8 mouse cellular contexts compared by ENCODE assay signal in genomic region chr2:30718329-30718675, GRCm38 (mm10).
DNase-seq lines count a peak whose midpoint lies in the region; ATAC-seq and TF ChIP-seq lines count a peak whose summit lies in the region.

No protein-coding gene starts in this region.

- TF ChIP-seq POLR2A in limb, embryonic 14.5 days (IDR thresholded peaks at IDR 0.05; ENCODE audit: borderline replicate concordance, extremely low read depth, insufficient read depth, insufficient read length): no peak

- 2% methylated on average over 12 of the region's 12 CpGs for WGBS in embryonic facial prominence, embryonic 14.5 days
- WGBS in heart, embryonic 10.5 days: 0% methylated on average over 12 of the region's 12 CpGs
- WGBS in kidney, embryonic 14.5 days: under 1% methylated on average over 12 of the region's 12 CpGs
- 0% methylated on average over 12 of the region's 12 CpGs for whole genome bisulfite sequencing in limb, embryonic 14.5 days
- 0% methylated on average over 12 of the region's 12 CpGs for WGBS in midbrain, embryonic 15.5 days
- 2% methylated on average over 12 of the region's 12 CpGs for WGBS in stomach, embryonic 15.5 days

- peaks cover 18% of the 10 kb centered on the region for H3K79me2 ChIP-seq in C2C12 (ENCODE audit: control insufficient read depth, insufficient read depth)

- H3K27me3 ChIP-seq in C2C12 (ENCODE audit: control insufficient read depth, insufficient read depth, insufficient read length): no peaks in the 10 kb centered on the region
- H3K27me3 ChIP-seq in embryonic facial prominence, embryonic 14.5 days (replicated peaks; ENCODE audit: control insufficient read depth, insufficient read depth, low read length): no peaks in the 10 kb centered on the region
- no peaks in the 10 kb centered on the region for H3K27me3 ChIP-seq in heart, embryonic 10.5 days (ENCODE audit: insufficient read depth, poor library complexity, severe bottlenecking)
- H3K27me3 ChIP-seq in kidney, embryonic 14.5 days (ENCODE audit: control insufficient read depth, insufficient read depth, low read length): no peaks in the 10 kb centered on the region
- no peaks in the 10 kb centered on the region for H3K27me3 ChIP-seq in limb, embryonic 14.5 days (ENCODE audit: control insufficient read depth, insufficient read depth, low read length)
- H3K27me3 ChIP-seq in midbrain, embryonic 15.5 days (replicated peaks): no peaks in the 10 kb centered on the region
- H3K27me3 ChIP-seq in stomach, embryonic 15.5 days (replicated peaks): no peaks in the 10 kb centered on the region

- no peaks in the 10 kb centered on the region for H3K9me3 ChIP-seq in embryonic facial prominence, embryonic 14.5 days (ENCODE audit: control insufficient read depth, low read length)
- no peaks in the 10 kb centered on the region for H3K9me3 ChIP-seq in heart, embryonic 10.5 days
- H3K9me3 ChIP-seq in kidney, embryonic 14.5 days (ENCODE audit: control insufficient read depth, low read length): no peaks in the 10 kb centered on the region
- no peaks in the 10 kb centered on the region for H3K9me3 ChIP-seq in limb, embryonic 14.5 days (ENCODE audit: control insufficient read depth, low read length)
- no peaks in the 10 kb centered on the region for H3K9me3 ChIP-seq in midbrain, embryonic 15.5 days
- no peaks in the 10 kb centered on the region for H3K9me3 ChIP-seq in stomach, embryonic 15.5 days

- peak overlapping the region; percentile 36 for H3K4me3 ChIP-seq in C2C12 (ENCODE audit: insufficient read depth, poor library complexity, severe bottlenecking)
- peak overlapping the region; percentile 34 for H3K4me3 ChIP-seq in embryonic facial prominence, embryonic 14.5 days (ENCODE audit: low read depth, low read length)
- peak overlapping the region; percentile 51 for H3K4me3 ChIP-seq in heart, embryonic 10.5 days
- peak overlapping the region; percentile 23 for H3K4me3 ChIP-seq in kidney, embryonic 14.5 days (ENCODE audit: low read length)
- H3K4me3 ChIP-seq in limb, embryonic 14.5 days (replicated peaks; ENCODE audit: low read length): peak overlapping the region; percentile 29
- H3K4me3 ChIP-seq in midbrain, embryonic 15.5 days: peak overlapping the region; percentile 17
- H3K4me3 ChIP-seq in stomach, embryonic 15.5 days (replicated peaks): peak overlapping the region; percentile 34

- peak; percentile 54 for ATAC-seq in embryonic facial prominence, embryonic 14.5 days (ENCODE audit: low read depth)
- ATAC-seq in kidney, embryonic 14.5 days (ENCODE audit: low FRiP score, low TSS enrichment): peak; percentile 76
- ATAC-seq in limb, embryonic 14.5 days (ENCODE audit: low FRiP score, low read depth): peak; percentile 76
- peak; percentile 77 for ATAC-seq in midbrain, embryonic 15.5 days (replicated peaks)
- ATAC-seq in stomach, embryonic 15.5 days (ENCODE audit: insufficient read depth, low FRiP score, low read depth): peak; percentile 57

- peak overlapping the region; percentile 78 for H3ac ChIP-seq in C2C12 (ENCODE audit: control insufficient read depth, insufficient read length, low read depth)

- TF ChIP-seq CTCF in C2C12 (IDR thresholded peaks at IDR 0.05; ENCODE audit: control insufficient read depth, insufficient read depth, insufficient read length): no peak

- peaks cover 8% of the 10 kb centered on the region for H3K79me3 ChIP-seq in C2C12 (ENCODE audit: low read depth)

- H3K9ac ChIP-seq in embryonic facial prominence, embryonic 14.5 days (ENCODE audit: low read depth, low read length): peak overlapping the region; percentile 71
- peak overlapping the region; percentile 74 for H3K9ac ChIP-seq in kidney, embryonic 14.5 days (ENCODE audit: low read depth, low read length)
- H3K9ac ChIP-seq in limb, embryonic 14.5 days (ENCODE audit: low read depth, low read length, severe bottlenecking): peak overlapping the region; percentile 55; the same call in 1 of the 2 replicates
- 0 out of 2 replicates have a peak overlapping the region, but pooled peaks have one; percentile 22 for H3K9ac ChIP-seq in midbrain, embryonic 15.5 days
- H3K9ac ChIP-seq in stomach, embryonic 15.5 days: 0 out of 2 replicates have a peak overlapping the region, but pooled peaks have one; percentile 27

- DNase-seq in adrenal gland, postnatal 4 days (ENCODE audit: low spot score in 2 of 2): peak; percentile 72 to 73
- peak; percentile 96 for DNase-seq in embryonic facial prominence, embryonic 14.5 days (ENCODE audit: low spot score)
- peak; percentile 95 for DNase-seq in heart, embryonic 10.5 days (ENCODE audit: low spot score)
- DNase-seq in limb, embryonic 14.5 days (ENCODE audit: low spot score): peak; percentile 95

- peak overlapping the region; percentile 75 for H3K4me2 ChIP-seq in embryonic facial prominence, embryonic 14.5 days (ENCODE audit: low read depth, low read length)
- peak overlapping the region; percentile 56 for H3K4me2 ChIP-seq in kidney, embryonic 14.5 days (replicated peaks; ENCODE audit: low read depth, low read length)
- H3K4me2 ChIP-seq in limb, embryonic 14.5 days (replicated peaks; ENCODE audit: low read depth, low read length, severe bottlenecking): peak overlapping the region; percentile 65
- peak overlapping the region; percentile 48 for H3K4me2 ChIP-seq in midbrain, embryonic 15.5 days
- peak overlapping the region; percentile 60 for H3K4me2 ChIP-seq in stomach, embryonic 15.5 days

- H3K4me1 ChIP-seq in embryonic facial prominence, embryonic 14.5 days (ENCODE audit: control insufficient read depth, insufficient read depth, low read length): peaks cover 78% of the 10 kb centered on the region
- peaks cover 79% of the 10 kb centered on the region for H3K4me1 ChIP-seq in heart, embryonic 10.5 days
- H3K4me1 ChIP-seq in kidney, embryonic 14.5 days (ENCODE audit: control insufficient read depth, insufficient read depth, low read length): peaks cover 76% of the 10 kb centered on the region
- peaks cover 74% of the 10 kb centered on the region for H3K4me1 ChIP-seq in limb, embryonic 14.5 days (ENCODE audit: control insufficient read depth, insufficient read depth, low read length)
- H3K4me1 ChIP-seq in midbrain, embryonic 15.5 days: peaks cover 75% of the 10 kb centered on the region
- H3K4me1 ChIP-seq in stomach, embryonic 15.5 days: peaks cover 81% of the 10 kb centered on the region

- peak overlapping the region; percentile 99 for H3K27ac ChIP-seq in embryonic facial prominence, embryonic 14.5 days (replicated peaks; ENCODE audit: low read depth, low read length)
- H3K27ac ChIP-seq in heart, embryonic 10.5 days: peak overlapping the region; percentile 94
- H3K27ac ChIP-seq in kidney, embryonic 14.5 days (ENCODE audit: low read depth, low read length): peak overlapping the region; percentile 100
- peak overlapping the region; percentile 97 for H3K27ac ChIP-seq in limb, embryonic 14.5 days (replicated peaks; ENCODE audit: low read depth, low read length)
- peak overlapping the region; percentile 99 for H3K27ac ChIP-seq in midbrain, embryonic 15.5 days
- peak overlapping the region; percentile 98 for H3K27ac ChIP-seq in stomach, embryonic 15.5 days

- no peaks in the 10 kb centered on the region for H3K36me3 ChIP-seq in C2C12 (ENCODE audit: control insufficient read depth, insufficient read depth)
- no peaks in the 10 kb centered on the region for H3K36me3 ChIP-seq in embryonic facial prominence, embryonic 14.5 days (ENCODE audit: control insufficient read depth, insufficient read depth, low read length)
- no peaks in the 10 kb centered on the region for H3K36me3 ChIP-seq in heart, embryonic 10.5 days
- H3K36me3 ChIP-seq in kidney, embryonic 14.5 days (ENCODE audit: control insufficient read depth, insufficient read depth, low read length): no peaks in the 10 kb centered on the region
- H3K36me3 ChIP-seq in limb, embryonic 14.5 days (ENCODE audit: control insufficient read depth, insufficient read depth, low read length): no peaks in the 10 kb centered on the region
- no peaks in the 10 kb centered on the region for H3K36me3 ChIP-seq in midbrain, embryonic 15.5 days (replicated peaks)
- no peaks in the 10 kb centered on the region for H3K36me3 ChIP-seq in stomach, embryonic 15.5 days

TF ChIP-seq in C2C12, 6 proteins besides CTCF, POLR2A, EP300 and RAD21:
- TF ChIP-seq USF1 (IDR thresholded peaks at IDR 0.05; ENCODE audit: low read depth): no peak
- TF ChIP-seq FOSL1 (IDR thresholded peaks at IDR 0.05; ENCODE audit: insufficient read depth, low read length, poor library complexity, severe bottlenecking): no peak
- no peak for TF ChIP-seq MYOG (IDR thresholded peaks at IDR 0.05; ENCODE audit: control insufficient read depth, extremely low read depth, insufficient read length)
- TF ChIP-seq CEBPB (IDR thresholded peaks at IDR 0.05; ENCODE audit: low read depth): no peak
- no peak for TF ChIP-seq MYOD1 (IDR thresholded peaks at IDR 0.05; ENCODE audit: control insufficient read depth, insufficient read length, low read depth)
- no peak for TF ChIP-seq MAX (IDR thresholded peaks at IDR 0.05)

Comparison
In these comparisons a context has a peak if more than half of its experiments do, and no peak if none do; other contexts are left out.
1. Peak in every context shown above with its lines: DNase-seq, ATAC-seq, H3K4me3 ChIP-seq and H3K27ac ChIP-seq.
2. H3K9ac ChIP-seq: peak in every context shown above with its lines; median percentile 74 in kidney, embryonic 14.5 days; 71 in embryonic facial prominence, embryonic 14.5 days; 55 in limb, embryonic 14.5 days; 27 in stomach, embryonic 15.5 days; 22 in midbrain, embryonic 15.5 days.